Mouse (Mus musculus) cerebellum, adult 2 months (tissue): ENCODE measurements around the gene Bmper. TPM values are rescaled to one million over a fixed set of nuclear protein-coding genes. Genes with fewer than 3 reads are reported as not detected.

ENCODE experiments used
- DNase-seq, 2 experiments: peaks; one replicate each; pipeline ENCODE4 v3.0.0; 2021
- H3K27ac ChIP-seq: fragments of 200-500 bp; 2 replicates; pipeline ENCODE4 v1.5.1; 2012; ENCODE audit warnings: low read length, control low read depth, inconsistent platforms; ENCODE audit not compliant: insufficient read depth
- H3K27me3 ChIP-seq: fragments of 200-500 bp; 2 replicates; pipeline ENCODE4 v1.6.1; 2012; ENCODE audit warnings: inconsistent platforms, mild to moderate bottlenecking, low read length, moderate library complexity; ENCODE audit not compliant: control insufficient read depth, insufficient read depth
- H3K4me1 ChIP-seq: fragments of 200-500 bp; 2 replicates; pipeline ENCODE4 v1.6.1; 2011; ENCODE audit warnings: low read length; ENCODE audit not compliant: control insufficient read depth, insufficient read depth
- H3K4me3 ChIP-seq: fragments of 200-500 bp; replicated peaks from 2 replicates; pipeline ENCODE3; 2011; ENCODE audit warnings: mild to moderate bottlenecking, low read depth, low read length, control low read depth; ENCODE audit not compliant: insufficient read depth
- CTCF ChIP-seq: fragments of 200-500 bp; IDR thresholded peaks from 2 replicates; pipeline ENCODE4 v1.5.1; 2011; ENCODE audit warnings: low read depth, mild to moderate bottlenecking, control low read depth, low read length, moderate library complexity, borderline replicate concordance; ENCODE audit not compliant: insufficient read depth
- POLR2A ChIP-seq: fragments of 200-500 bp; IDR thresholded peaks from 2 replicates; pipeline ENCODE4 v1.6.1; 2011; ENCODE audit warnings: low read length, control low read depth, borderline replicate concordance; ENCODE audit not compliant: insufficient read depth
- WGBS: fragments of 180-500 bp; shearing (Covaris S2); methylation state at CpG from one replicate; pipeline ENCODE4 v1.1.7; 2018; 5-methylcytosine and 5-hydroxymethylcytosine counted together
- polyA plus RNA-seq: library from polyadenylated mRNA; depleted of rRNA; stranded (reverse); fragments of >200 nt; gene quantifications from 2 replicates; pipeline ENCODE4 v1.2.3, GENCODE M21; 2012

Bmper gene
- polyA plus RNA-seq, 1 experiment = 3.5 TPM

- Histone ChIP-seq H3K27me3 (no peaks in the 10 kb centered on the region), H3K27ac (no peak overlapping the region), H3K4me1 (no peaks in the 10 kb centered on the region), H3K4me3 (no peak overlapping the region)
- no peak for DNase-seq
- TF ChIP-seq POLR2A (no peak), CTCF (no peak)
- WGBS = 91% methylated on average over 2 of the region's 2 CpGs
Observed at GRCm38 (mm10) chr9:23307835-23308234, 85.0 kb downstream of the Bmper start.

- Histone ChIP-seq H3K27ac (no peak overlapping the region), H3K27me3 (no peaks in the 10 kb centered on the region), H3K4me3 (no peak overlapping the region), H3K4me1 (no peaks in the 10 kb centered on the region)
- WGBS = 98% methylated on average over 3 of the region's 3 CpGs
- no peak for DNase-seq
- TF ChIP-seq CTCF (no peak), POLR2A (no peak)
Observed at GRCm38 (mm10) chr9:23310953-23311352, 88.1 kb downstream of the Bmper start.

GRCm38 (mm10) chr9:23311956-23312355 lies 89.1 kb downstream of the Bmper start:
- H3K27ac ChIP-seq = no peak overlapping the region
- H3K4me3 ChIP-seq = no peak overlapping the region
- H3K27me3 ChIP-seq = no peaks in the 10 kb centered on the region
- no peak for DNase-seq
- no peaks in the 10 kb centered on the region for H3K4me1 ChIP-seq
- TF ChIP-seq POLR2A (no peak), CTCF (no peak)

- WGBS = 49% methylated on average over 2 of the region's 2 CpGs
- Histone ChIP-seq H3K4me3 (no peak overlapping the region), H3K27me3 (no peaks in the 10 kb centered on the region), H3K27ac (no peak overlapping the region), H3K4me1 (no peaks in the 10 kb centered on the region)
- TF ChIP-seq CTCF (no peak), POLR2A (no peak)
- no peak for DNase-seq
Observed at GRCm38 (mm10) chr9:23312877-23313276, 90.0 kb downstream of the Bmper start.

GRCm38 (mm10) chr9:23315631-23316330 lies 92.9 kb downstream of the Bmper start:
- Histone ChIP-seq H3K27ac (no peak overlapping the region), H3K4me1 (no peaks in the 10 kb centered on the region), H3K4me3 (no peak overlapping the region), H3K27me3 (no peaks in the 10 kb centered on the region)
- WGBS = 84% methylated on average over 5 of the region's 5 CpGs
- TF ChIP-seq POLR2A = no peak
- no peak for TF ChIP-seq CTCF
- DNase-seq = no peak

GRCm38 (mm10) chr9:23327830-23328229 lies 105.0 kb downstream of the Bmper start:
- TF ChIP-seq CTCF (no peak), POLR2A (no peak)
- no peak for DNase-seq
- Histone ChIP-seq H3K4me1 (no peaks in the 10 kb centered on the region), H3K4me3 (no peak overlapping the region), H3K27ac (no peak overlapping the region), H3K27me3 (no peaks in the 10 kb centered on the region)
- 97% methylated on average over 3 of the region's 3 CpGs for WGBS

- Histone ChIP-seq H3K4me3 (no peak overlapping the region), H3K27ac (no peak overlapping the region), H3K27me3 (no peaks in the 10 kb centered on the region), H3K4me1 (no peaks in the 10 kb centered on the region)
- 61% methylated on average over 3 of the region's 3 CpGs for WGBS
- no peak for TF ChIP-seq CTCF
- no peak for TF ChIP-seq POLR2A
- DNase-seq = no peak
Observed at GRCm38 (mm10) chr9:23333041-23333622, 110.3 kb downstream of the Bmper start.

- no peak overlapping the region for H3K4me3 ChIP-seq
- no peaks in the 10 kb centered on the region for H3K4me1 ChIP-seq
- no peaks in the 10 kb centered on the region; the same call in 1 of the 2 replicates for H3K27me3 ChIP-seq
- TF ChIP-seq POLR2A (no peak), CTCF (no peak)
- no peak for DNase-seq
- H3K27ac ChIP-seq = no peak overlapping the region
Observed at GRCm38 (mm10) chr9:23340551-23340950, 117.7 kb downstream of the Bmper start.
